Mouse (Mus musculus): Measurements from ENCODE around the gene Iqca. TPM values are rescaled to one million over a fixed set of nuclear protein-coding genes. Genes with fewer than 3 reads are reported as not detected.
A peak's percentile ranks its signal among the peaks of the same experiment; 100 is the strongest.

Iqca gene
- polyA plus RNA-seq, 1 experiment from 2014 or later = 0.35 TPM

GRCm38 (mm10) chr1:90177978-90178377 is 24.8 kb upstream of the Iqca start:
- Histone ChIP-seq H3K4me3 (replicated peaks) (no peak overlapping the region), H3K4me1 (replicated peaks) (peaks cover 18% of the 10 kb centered on the region), H3K36me3 (no peaks in the 10 kb centered on the region), H3K27me3 (no peaks in the 10 kb centered on the region), H3K4me2 (replicated peaks) (no peak overlapping the region), H3K9me3 (no peaks in the 10 kb centered on the region), H3K9ac (replicated peaks) (no peak overlapping the region), H3K27ac (no peak overlapping the region)
- no peak for ATAC-seq
- WGBS = 77% methylated on average over 5 of the region's 5 CpGs

- ATAC-seq = no peak
- H3K4me1 ChIP-seq (replicated peaks) = peaks cover 18% of the 10 kb centered on the region
Observed at GRCm38 (mm10) chr1:90177565-90177964, 24.4 kb upstream of the Iqca start.

GRCm38 (mm10) chr1:90176223-90176622 is 23.0 kb upstream of the Iqca start:
- H3K4me2 ChIP-seq (replicated peaks) = no peak overlapping the region
- no peaks in the 10 kb centered on the region for H3K36me3 ChIP-seq
- no peaks in the 10 kb centered on the region for H3K9me3 ChIP-seq
- no peaks in the 10 kb centered on the region for H3K27me3 ChIP-seq
- 67% methylated on average over 7 of the region's 7 CpGs for WGBS
- H3K9ac ChIP-seq (replicated peaks) = no peak overlapping the region
- peaks cover 18% of the 10 kb centered on the region for H3K4me1 ChIP-seq (replicated peaks)
- no peak overlapping the region for H3K4me3 ChIP-seq (replicated peaks)
- H3K27ac ChIP-seq = no peak overlapping the region
- no peak for ATAC-seq

More at GRCm38 (mm10) chr1:90177565-90177964, 24.4 kb upstream of the Iqca start:
- Histone ChIP-seq H3K36me3 (no peaks in the 10 kb centered on the region), H3K9ac (replicated peaks) (no peak overlapping the region), H3K27ac (no peak overlapping the region), H3K9me3 (no peaks in the 10 kb centered on the region), H3K4me3 (replicated peaks) (no peak overlapping the region), H3K4me2 (replicated peaks) (no peak overlapping the region), H3K27me3 (no peaks in the 10 kb centered on the region)

- Histone ChIP-seq H3K4me2 (replicated peaks) (no peak overlapping the region), H3K27me3 (no peaks in the 10 kb centered on the region), H3K27ac (no peak overlapping the region), H3K4me1 (replicated peaks) (peaks cover 18% of the 10 kb centered on the region), H3K36me3 (no peaks in the 10 kb centered on the region), H3K9me3 (no peaks in the 10 kb centered on the region), H3K9ac (replicated peaks) (no peak overlapping the region), H3K4me3 (replicated peaks) (no peak overlapping the region)
- ATAC-seq = no peak
- 31% methylated on average over 8 of the region's 8 CpGs for WGBS
Observed at GRCm38 (mm10) chr1:90174338-90174737, 21.1 kb upstream of the Iqca start.

GRCm38 (mm10) chr1:90164319-90164718 is 11.1 kb upstream of the Iqca start:
- Histone ChIP-seq H3K4me1 (replicated peaks) (peaks cover 17% of the 10 kb centered on the region), H3K36me3 (no peaks in the 10 kb centered on the region), H3K27ac (no peak overlapping the region), H3K9ac (replicated peaks) (no peak overlapping the region), H3K9me3 (no peaks in the 10 kb centered on the region), H3K4me3 (replicated peaks) (no peak overlapping the region), H3K4me2 (replicated peaks) (no peak overlapping the region), H3K27me3 (no peaks in the 10 kb centered on the region)
- WGBS = 33% methylated on average over 3 of the region's 3 CpGs
- no peak for ATAC-seq

- no peak overlapping the region for H3K27ac ChIP-seq
- H3K27me3 ChIP-seq = no peaks in the 10 kb centered on the region
- no peak overlapping the region for H3K4me3 ChIP-seq (replicated peaks)
- no peak overlapping the region for H3K9ac ChIP-seq (replicated peaks)
- ATAC-seq = no peak
- 83% methylated on average over 7 of the region's 7 CpGs for WGBS
- H3K9me3 ChIP-seq = no peaks in the 10 kb centered on the region
- H3K4me1 ChIP-seq (replicated peaks) = peaks cover 17% of the 10 kb centered on the region
- no peaks in the 10 kb centered on the region for H3K36me3 ChIP-seq
- H3K4me2 ChIP-seq (replicated peaks) = no peak overlapping the region
Observed at GRCm38 (mm10) chr1:90163161-90163560, 10.0 kb upstream of the Iqca start.

- Histone ChIP-seq H3K27ac (no peak overlapping the region), H3K27me3 (no peaks in the 10 kb centered on the region), H3K36me3 (no peaks in the 10 kb centered on the region), H3K9me3 (no peaks in the 10 kb centered on the region), H3K4me2 (replicated peaks) (no peak overlapping the region), H3K4me3 (replicated peaks) (no peak overlapping the region), H3K4me1 (replicated peaks) (peaks cover 17% of the 10 kb centered on the region), H3K9ac (replicated peaks) (no peak overlapping the region)
- WGBS = 59% methylated on average over 13 of the region's 13 CpGs
- no peak for ATAC-seq
Observed at GRCm38 (mm10) chr1:90162379-90162857, 9.2 kb upstream of the Iqca start.

- 85% methylated on average over 6 of the region's 6 CpGs for WGBS
Observed at GRCm38 (mm10) chr1:90161623-90162022, 8.4 kb upstream of the Iqca start.

GRCm38 (mm10) chr1:90159927-90160326 is 6.7 kb upstream of the Iqca start:
- WGBS = 38% methylated on average over 13 of the region's 13 CpGs
- H3K9ac ChIP-seq (replicated peaks) = no peak overlapping the region
- H3K27me3 ChIP-seq = 0 out of 2 replicates have a peak, but pooled peaks cover 3% of the 10 kb centered on the region
- ATAC-seq = no peak
- H3K9me3 ChIP-seq = no peaks in the 10 kb centered on the region
- peaks cover 17% of the 10 kb centered on the region for H3K4me1 ChIP-seq (replicated peaks)
- no peak overlapping the region for H3K4me3 ChIP-seq (replicated peaks)
- H3K4me2 ChIP-seq (replicated peaks) = no peak overlapping the region
- H3K36me3 ChIP-seq = no peaks in the 10 kb centered on the region
- no peak overlapping the region for H3K27ac ChIP-seq

More at GRCm38 (mm10) chr1:90161623-90162022, 8.4 kb upstream of the Iqca start:
- no peak for ATAC-seq
- no peaks in the 10 kb centered on the region for H3K9me3 ChIP-seq
- H3K9ac ChIP-seq (replicated peaks) = no peak overlapping the region
- peaks cover 17% of the 10 kb centered on the region for H3K4me1 ChIP-seq (replicated peaks)
- H3K36me3 ChIP-seq = no peaks in the 10 kb centered on the region
- 0 out of 2 replicates have a peak, but pooled peaks cover 3% of the 10 kb centered on the region for H3K27me3 ChIP-seq
- H3K27ac ChIP-seq = no peak overlapping the region
- no peak overlapping the region for H3K4me2 ChIP-seq (replicated peaks)
- H3K4me3 ChIP-seq (replicated peaks) = no peak overlapping the region

- no peak overlapping the region for H3K27ac ChIP-seq
- no peak for ATAC-seq
- no peaks in the 10 kb centered on the region for H3K9me3 ChIP-seq
- no peak overlapping the region for H3K4me3 ChIP-seq (replicated peaks)
- WGBS = 78% methylated on average over 7 of the region's 7 CpGs
- no peak overlapping the region for H3K4me2 ChIP-seq (replicated peaks)
- H3K36me3 ChIP-seq = no peaks in the 10 kb centered on the region
- H3K9ac ChIP-seq (replicated peaks) = no peak overlapping the region
- H3K27me3 ChIP-seq = 0 out of 2 replicates have a peak, but pooled peaks cover 3% of the 10 kb centered on the region
- H3K4me1 ChIP-seq (replicated peaks) = peaks cover 21% of the 10 kb centered on the region
Observed at GRCm38 (mm10) chr1:90156589-90156988, 3.4 kb upstream of the Iqca start.

GRCm38 (mm10) chr1:90153787-90154186 is 586 bp upstream of the Iqca start:
- H3K9ac ChIP-seq (replicated peaks) = no peak overlapping the region; the same call in 1 of the 2 replicates
- H3K4me2 ChIP-seq (replicated peaks) = peak overlapping the region; percentile 50
- WGBS = 11% methylated on average over 6 of the region's 6 CpGs
- H3K36me3 ChIP-seq = no peaks in the 10 kb centered on the region
- H3K27ac ChIP-seq = 0 out of 2 replicates have a peak overlapping the region, but pooled peaks have one; percentile 19
- H3K4me1 ChIP-seq (replicated peaks) = peaks cover 21% of the 10 kb centered on the region
- peak overlapping the region; percentile 20 for H3K4me3 ChIP-seq (replicated peaks)
- no peaks in the 10 kb centered on the region for H3K9me3 ChIP-seq
- ATAC-seq = peak; percentile 31; the same call in 1 of the 2 replicates
- 0 out of 2 replicates have a peak, but pooled peaks cover 3% of the 10 kb centered on the region for H3K27me3 ChIP-seq

- Histone ChIP-seq H3K36me3 (no peaks in the 10 kb centered on the region), H3K9ac (replicated peaks) (no peak overlapping the region), H3K4me1 (replicated peaks) (peaks cover 1% of the 10 kb centered on the region), H3K9me3 (no peaks in the 10 kb centered on the region), H3K4me2 (replicated peaks) (no peak overlapping the region), H3K4me3 (replicated peaks) (no peak overlapping the region), H3K27ac (no peak overlapping the region), H3K27me3 (no peaks in the 10 kb centered on the region)
- 88% methylated on average over 8 of the region's 8 CpGs for WGBS
- no peak for ATAC-seq
Observed at GRCm38 (mm10) chr1:90139729-90140128, 13.5 kb downstream of the Iqca start.

- Histone ChIP-seq H3K4me2 (replicated peaks) (no peak overlapping the region), H3K4me1 (replicated peaks) (peaks cover 18% of the 10 kb centered on the region), H3K36me3 (no peaks in the 10 kb centered on the region), H3K9me3 (no peaks in the 10 kb centered on the region), H3K9ac (replicated peaks) (no peak overlapping the region), H3K4me3 (replicated peaks) (no peak overlapping the region), H3K27ac (peak overlapping the region; percentile 8; the same call in 1 of the 2 replicates), H3K27me3 (no peaks in the 10 kb centered on the region)
- ATAC-seq = no peak
- 59% methylated on average over 11 of the region's 11 CpGs for WGBS
Observed at GRCm38 (mm10) chr1:90132402-90132801, 20.8 kb downstream of the Iqca start.

Measured in midbrain, embryonic 13.5 days (tissue).